Mouse (Mus musculus) liver, adult (tissue): Measurements from ENCODE around the gene Prrg2.
A peak's percentile ranks its signal among the peaks of the same experiment; 100 is the strongest.

ENCODE experiments used
- GATA4 ChIP-seq: IDR thresholded peaks from 2 replicates; pipeline ENCODE4 v1.6.1; 2014; ENCODE audit warnings: mild to moderate bottlenecking, low read length; ENCODE audit not compliant: insufficient replicate concordance

The Prrg2 gene

GRCm38 (mm10) chr7:45062239-45062835 is at the start of gene Prrg2, which contains the start of gene Nosip:
Gene Prrg2 (minus strand): TSS chr7:45062677.
Gene Nosip (plus strand): TSS chr7:45062429.
- TF ChIP-seq GATA4: no peak

GRCm38 (mm10) chr7:45111940-45112339 is 49.5 kb upstream of the Prrg2 start:
- TF ChIP-seq GATA4: no peak

- TF ChIP-seq GATA4: no peak
Observed at GRCm38 (mm10) chr7:45107052-45107645, 44.7 kb upstream of the Prrg2 start.

- no peak for TF ChIP-seq GATA4
Observed at GRCm38 (mm10) chr7:45106441-45106840, 44.0 kb upstream of the Prrg2 start.

- TF ChIP-seq GATA4: no peak
Observed at GRCm38 (mm10) chr7:45105491-45105890, 43.0 kb upstream of the Prrg2 start.

GRCm38 (mm10) chr7:45104941-45105340 is 42.5 kb upstream of the Prrg2 start:
- TF ChIP-seq GATA4: no peak

GRCm38 (mm10) chr7:45103652-45104180 is 41.2 kb upstream of the Prrg2 start, which contains the start of gene Fcgrt:
Gene Fcgrt (minus strand): TSS chr7:45103851.
- TF ChIP-seq GATA4: 0 out of 2 replicates have a peak, but pooled peaks have one; percentile 1

GRCm38 (mm10) chr7:45102940-45103585 is 40.6 kb upstream of the Prrg2 start:
- TF ChIP-seq GATA4: no peak

GRCm38 (mm10) chr7:45102441-45102840 is 40.0 kb upstream of the Prrg2 start:
- TF ChIP-seq GATA4: no peak

- no peak for TF ChIP-seq GATA4
Observed at GRCm38 (mm10) chr7:45100046-45100445, 37.6 kb upstream of the Prrg2 start.

- TF ChIP-seq GATA4: no peak
Observed at GRCm38 (mm10) chr7:45098541-45099240, 36.2 kb upstream of the Prrg2 start.

GRCm38 (mm10) chr7:45097479-45097878 is 35.0 kb upstream of the Prrg2 start:
- peak; percentile 52; the same call in 1 of the 2 replicates for TF ChIP-seq GATA4

- TF ChIP-seq GATA4: no peak
Observed at GRCm38 (mm10) chr7:45095367-45095766, 32.9 kb upstream of the Prrg2 start.

GRCm38 (mm10) chr7:45094121-45094520 is 31.6 kb upstream of the Prrg2 start:
- TF ChIP-seq GATA4: no peak

- no peak for TF ChIP-seq GATA4
Observed at GRCm38 (mm10) chr7:45093516-45093905, 31.0 kb upstream of the Prrg2 start.
